Mouse (Mus musculus) testis, adult 2 months (tissue): ENCODE measurements at regions not wholly inside any gene's neighbourhood (a gene's known extent, or its start where the extent isn't known, plus 50 kb on each side); places are given as distances from the start of the nearest gene placed in this dataset.

Experiments used
- CTCF ChIP-seq: fragments of 200-500 bp; IDR thresholded peaks from 2 replicates; pipeline ENCODE4 v1.5.1; 2012; ENCODE audit warnings: low read depth, mild to moderate bottlenecking, inconsistent platforms, low read length, moderate library complexity; ENCODE audit not compliant: control insufficient read depth, insufficient read depth, insufficient replicate concordance
- POLR2A ChIP-seq: fragments of 200-500 bp; IDR thresholded peaks from 2 replicates; pipeline ENCODE4 v1.6.1; 2012; ENCODE audit warnings: low read depth, mild to moderate bottlenecking, inconsistent platforms, low read length, moderate library complexity; ENCODE audit not compliant: control insufficient read depth

GRCm38 (mm10) chr2:160485515-160485914 lies 118.7 kb upstream of the Mafb start:
- TF ChIP-seq CTCF (no peak), POLR2A (no peak)
